Mouse (Mus musculus) midbrain, postnatal 0 days (tissue): ENCODE data around the gene Idh3a. TPM values are rescaled to one million over a fixed set of nuclear protein-coding genes. Genes with fewer than 3 reads are reported as not detected.

Source experiments
- ATAC-seq: fragments of 200-750 bp; cut with Nextera tagmentation; 2 replicates; pipeline ENCODE4 v1.8.0; 2017; ENCODE audit warnings: moderate number of reproducible peaks, mild to moderate bottlenecking, moderate TSS enrichment, moderate library complexity; ENCODE audit not compliant: low FRiP score
- DNase-seq: peaks from one replicate; pipeline ENCODE4 v3.0.0-alpha.2; 2015; ENCODE audit warnings: low spot score
- H3K27ac ChIP-seq: fragments of 300-500 bp; sonication (generic); 2 replicates; pipeline ENCODE4 v1.5.1; 2014; ENCODE audit warnings: low read depth, mild to moderate bottlenecking, low read length, mixed read lengths
- H3K27me3 ChIP-seq: fragments of 300-500 bp; sonication (generic); 2 replicates; pipeline ENCODE4 v1.6.1; 2014; ENCODE audit warnings: low read length, control low read depth, mixed read lengths; ENCODE audit not compliant: insufficient read depth
- H3K36me3 ChIP-seq: fragments of 300-500 bp; sonication (generic); 2 replicates; pipeline ENCODE4 v1.6.1; 2014; ENCODE audit warnings: low read length, control low read depth, mixed read lengths; ENCODE audit not compliant: insufficient read depth
- H3K4me1 ChIP-seq: fragments of 300-500 bp; sonication (generic); 2 replicates; pipeline ENCODE4 v1.6.1; 2014; ENCODE audit warnings: mild to moderate bottlenecking, control low read depth, antibody characterized with exemption, low read length, mixed read lengths; ENCODE audit not compliant: insufficient read depth
- H3K4me2 ChIP-seq: fragments of 300-500 bp; sonication (generic); 2 replicates; pipeline ENCODE4 v1.6.1; 2014; ENCODE audit warnings: low read depth, mild to moderate bottlenecking, low read length, mixed read lengths; ENCODE audit not compliant: poor library complexity, severe bottlenecking
- H3K4me3 ChIP-seq: fragments of 300-500 bp; sonication (generic); 2 replicates; pipeline ENCODE4 v1.5.1; 2014; ENCODE audit warnings: low read depth, mild to moderate bottlenecking, low read length, moderate library complexity
- H3K9ac ChIP-seq: fragments of 300-500 bp; sonication (generic); replicated peaks from 2 replicates; pipeline ENCODE4 v1.6.1; 2014; ENCODE audit warnings: mild to moderate bottlenecking, low read length, moderate library complexity, mixed read lengths; ENCODE audit not compliant: poor library complexity, severe bottlenecking
- H3K9me3 ChIP-seq: fragments of 300-500 bp; sonication (generic); 2 replicates; pipeline ENCODE4 v1.6.1; 2016; ENCODE audit warnings: low read length, control low read depth
- CTCF ChIP-seq: IDR thresholded peaks from 2 replicates; pipeline ENCODE4 v1.5.1; 2016; ENCODE audit warnings: antibody characterized with exemption, mild to moderate bottlenecking
- WGBS: fragments of 180-500 bp; shearing (Covaris S2); extraction: QIAGEN DNeasy Blood & Tissue Kit; methylation state at CpG from one replicate; pipeline ENCODE4 v1.1.7; 2014; 5-methylcytosine and 5-hydroxymethylcytosine counted together
- polyA plus RNA-seq: library from polyadenylated mRNA; unstranded; fragments of >200 nt; fragmentation: Nextera tagmentation; extraction: Ambion mirVana; gene quantifications from 2 replicates; pipeline ENCODE4 v1.2.1, GENCODE M21; 2015
- total RNA-seq: library from RNA; depleted of rRNA; stranded (reverse); fragments of >200 nt; gene quantifications from 2 replicates; pipeline ENCODE4 v1.2.3, GENCODE M21; 2014

Gene Idh3a
- total and polyA plus RNA-seq, 2 experiments from 2014 or later, result 87.2 to 184 TPM

DNA sequence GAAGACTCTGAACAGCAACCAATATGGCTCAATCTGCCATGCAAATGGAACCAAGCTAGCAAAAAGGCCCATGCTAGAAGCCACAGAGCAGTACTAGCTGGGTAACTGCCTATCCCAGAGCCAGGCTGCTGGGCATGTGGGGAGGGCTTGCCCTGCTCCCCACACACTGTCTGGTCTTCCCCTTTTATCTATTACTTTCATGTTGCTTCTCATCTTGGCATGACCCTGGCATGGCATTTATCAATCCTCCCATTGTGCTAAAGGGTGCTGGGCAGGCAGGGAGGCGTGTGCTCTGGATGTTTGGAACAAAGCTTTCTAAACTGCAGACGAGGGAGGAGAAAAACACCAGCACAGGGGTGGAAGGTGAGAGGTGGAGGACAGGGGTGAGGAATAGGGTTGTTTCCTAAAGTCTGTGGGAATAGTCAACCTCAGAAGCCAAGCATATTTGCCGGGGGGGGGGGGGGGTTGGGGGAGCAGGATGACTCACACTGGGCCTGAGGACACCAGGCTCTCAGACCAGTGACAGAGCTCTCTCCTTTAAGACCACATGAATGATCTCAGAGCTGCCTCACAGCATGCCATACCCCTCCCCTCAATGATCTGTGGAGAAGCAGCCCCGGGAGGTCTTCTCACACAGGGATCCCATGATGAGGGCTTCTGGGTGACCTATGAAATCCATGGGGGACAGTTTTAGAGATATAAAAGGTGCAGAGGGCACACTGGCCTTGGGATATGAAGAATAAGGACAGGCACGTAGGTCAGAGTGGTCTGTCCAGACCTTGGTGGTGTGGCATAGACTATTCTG, 51.6 kb downstream of the Idh3a start:
- no peak for DNase-seq
- Histone ChIP-seq H3K4me3 (no peak overlapping the region), H3K27me3 (no peaks in the 10 kb centered on the region), H3K9me3 (no peaks in the 10 kb centered on the region), H3K9ac (no peak overlapping the region), H3K27ac (no peak overlapping the region), H3K36me3 (no peaks in the 10 kb centered on the region), H3K4me1 (no peaks in the 10 kb centered on the region), H3K4me2 (no peak overlapping the region)
- TF ChIP-seq CTCF, result no peak
- no peak for ATAC-seq
- WGBS, result 67% methylated on average over 5 of the region's 5 CpGs

DNA sequence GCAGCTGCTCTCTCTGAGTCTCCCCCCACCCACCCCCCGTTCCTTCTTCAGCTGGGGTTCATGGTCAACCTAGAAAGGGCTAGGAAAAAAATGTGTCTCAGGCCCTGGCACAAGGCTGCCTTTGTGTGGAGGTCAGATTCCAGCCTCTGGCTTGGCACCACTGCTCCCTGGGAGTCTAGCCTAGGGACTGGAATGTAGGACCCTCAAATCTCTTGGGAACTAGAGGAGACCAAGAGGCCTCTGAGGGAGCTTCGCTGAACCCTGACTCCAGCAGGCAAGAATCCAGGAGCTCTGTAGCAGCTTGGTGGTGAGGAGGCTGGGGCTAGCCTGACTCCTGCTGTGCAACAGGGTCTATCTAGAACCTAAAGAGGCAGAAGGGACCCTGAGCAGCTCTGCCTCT, 53.1 kb downstream of the Idh3a start:
- no peaks in the 10 kb centered on the region for H3K27me3 ChIP-seq
- 75% methylated on average over 2 of the region's 2 CpGs for WGBS
- H3K27ac ChIP-seq, result no peak overlapping the region
- H3K36me3 ChIP-seq, result no peaks in the 10 kb centered on the region
- H3K4me1 ChIP-seq, result no peaks in the 10 kb centered on the region
- ATAC-seq (no peak), DNase-seq (no peak)
- H3K4me3 ChIP-seq, result no peak overlapping the region
- no peak for TF ChIP-seq CTCF
- H3K4me2 ChIP-seq, result no peak overlapping the region
- H3K9ac ChIP-seq, result no peak overlapping the region
- H3K9me3 ChIP-seq, result no peaks in the 10 kb centered on the region

GRCm38 (mm10) chr9:54641548-54641947, 55.4 kb downstream of the Idh3a start:
- ATAC-seq, result no peak
- no peak overlapping the region for H3K4me3 ChIP-seq
- WGBS, result 81% methylated on average over 3 of the region's 3 CpGs
- no peak overlapping the region for H3K9ac ChIP-seq
- no peaks in the 10 kb centered on the region for H3K36me3 ChIP-seq
- TF ChIP-seq CTCF, result no peak
- no peak overlapping the region for H3K4me2 ChIP-seq
- no peaks in the 10 kb centered on the region for H3K9me3 ChIP-seq
- no peaks in the 10 kb centered on the region for H3K4me1 ChIP-seq
- DNase-seq, result no peak
- no peak overlapping the region for H3K27ac ChIP-seq
- no peaks in the 10 kb centered on the region for H3K27me3 ChIP-seq

DNA sequence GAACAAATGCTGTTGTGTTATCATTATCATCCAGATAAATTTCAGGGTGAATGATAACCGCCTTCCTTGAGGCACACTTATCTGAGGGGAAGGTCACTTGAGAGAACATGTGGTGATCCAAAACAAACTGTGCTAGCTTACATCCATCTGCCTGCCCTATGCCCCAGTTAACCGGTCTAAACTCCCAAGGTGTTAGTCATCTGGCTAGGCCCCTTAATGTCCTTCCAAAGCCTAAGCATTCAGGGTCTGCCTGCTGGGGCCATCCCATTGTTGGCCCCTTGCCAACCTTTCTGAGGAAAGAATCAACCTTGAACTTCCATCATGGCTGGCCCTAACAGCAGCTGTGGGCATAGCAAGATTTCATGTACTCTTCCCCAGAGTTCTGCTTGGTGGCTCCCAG, 56.0 kb downstream of the Idh3a start:
- H3K27ac ChIP-seq, result no peak overlapping the region
- no peak overlapping the region for H3K4me2 ChIP-seq
- no peak overlapping the region for H3K9ac ChIP-seq
- no peaks in the 10 kb centered on the region for H3K9me3 ChIP-seq
- TF ChIP-seq CTCF, result no peak
- no peaks in the 10 kb centered on the region for H3K4me1 ChIP-seq
- H3K36me3 ChIP-seq, result no peaks in the 10 kb centered on the region
- 86% methylated on average over 2 of the region's 2 CpGs for WGBS
- no peaks in the 10 kb centered on the region for H3K27me3 ChIP-seq
- no peak for ATAC-seq
- no peak overlapping the region for H3K4me3 ChIP-seq
- DNase-seq, result no peak

- H3K36me3 ChIP-seq, result no peaks in the 10 kb centered on the region
- H3K4me3 ChIP-seq, result no peak overlapping the region
- no peaks in the 10 kb centered on the region for H3K4me1 ChIP-seq
- no peaks in the 10 kb centered on the region for H3K9me3 ChIP-seq
- no peak for TF ChIP-seq CTCF
- DNase-seq (no peak), ATAC-seq (no peak)
- H3K9ac ChIP-seq, result no peak overlapping the region
- no peak overlapping the region for H3K27ac ChIP-seq
- H3K27me3 ChIP-seq, result no peaks in the 10 kb centered on the region
- WGBS, result 96% methylated on average over 4 of the region's 4 CpGs
- no peak overlapping the region for H3K4me2 ChIP-seq
These were observed 56.4 kb downstream of the Idh3a start for GRCm38 (mm10) chr9:54642556-54642955.

GRCm38 (mm10) chr9:54643179-54643578, 57.0 kb downstream of the Idh3a start:
- Histone ChIP-seq H3K9ac (no peak overlapping the region), H3K27ac (no peak overlapping the region), H3K4me3 (no peak overlapping the region), H3K4me2 (no peak overlapping the region), H3K9me3 (no peaks in the 10 kb centered on the region), H3K4me1 (no peaks in the 10 kb centered on the region), H3K36me3 (no peaks in the 10 kb centered on the region), H3K27me3 (no peaks in the 10 kb centered on the region)
- ATAC-seq (no peak), DNase-seq (no peak)
- TF ChIP-seq CTCF, result no peak
- WGBS, result 90% methylated on average over 7 of the region's 7 CpGs
